Mouse (Mus musculus): Measurements from ENCODE around the gene Apbb1.

Gene Apbb1

DNA sequence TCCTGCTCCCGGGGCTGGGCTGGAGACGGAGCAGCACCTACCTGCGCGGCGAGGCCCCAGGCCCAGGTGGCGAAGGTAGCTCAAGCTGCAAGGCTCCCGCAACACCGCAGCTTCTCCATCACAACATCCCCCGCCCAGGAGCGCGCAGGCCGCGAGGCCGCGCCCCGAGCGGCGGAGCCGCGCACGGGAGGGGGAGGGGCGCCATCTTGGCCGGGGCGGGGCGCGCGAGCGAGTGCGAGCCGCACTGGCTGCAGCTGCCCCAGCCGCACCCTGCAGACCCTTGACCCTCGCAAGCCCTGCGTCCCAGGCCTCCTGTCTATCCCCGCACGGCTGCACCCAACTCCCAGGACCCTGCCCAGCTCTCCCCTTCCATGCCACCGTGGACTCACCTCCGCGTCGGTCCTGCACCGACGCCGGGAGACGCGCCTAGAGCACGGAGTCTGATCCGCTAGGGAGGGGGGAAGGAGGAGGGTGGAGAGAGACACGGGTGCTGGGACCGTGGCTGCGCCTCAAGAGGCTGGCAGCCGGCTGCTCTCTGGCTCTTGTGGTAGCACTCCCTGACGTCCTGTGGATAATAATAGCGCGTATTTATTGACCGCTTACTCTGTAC lies at the start of gene Apbb1:
Apbb1 (minus strand) TSS at position 560 of the 610 bp plus-strand sequence.
- peak in 1 of 2 experiments; percentile 3 for DNase-seq (ENCODE audit: low read depth in 1 of 2, low spot score in 2 of 2)

DNA sequence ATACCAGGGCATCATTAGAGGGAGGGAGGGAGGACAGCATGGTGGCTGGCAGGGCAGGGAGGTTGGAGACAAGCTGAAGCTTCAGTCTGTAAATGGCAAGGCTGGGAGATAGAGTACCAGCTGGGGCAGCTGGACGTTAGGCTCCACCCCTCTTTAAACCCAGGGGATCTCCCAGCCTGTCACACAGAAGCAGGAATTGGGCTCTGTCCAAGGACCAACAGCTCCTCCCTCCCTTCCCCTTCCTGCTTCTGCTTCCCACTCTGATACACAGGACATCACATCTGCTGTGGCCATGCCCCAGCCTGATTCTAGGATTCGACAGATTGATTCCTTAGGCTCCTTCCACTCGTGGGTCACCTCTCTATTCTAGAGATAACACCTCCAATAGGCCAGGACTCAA lies 47.2 kb upstream of the Apbb1 start:
- peak in 1 of 2 experiments; percentile 22 for DNase-seq (ENCODE audit: low read depth in 1 of 2, low spot score in 2 of 2)

DNA sequence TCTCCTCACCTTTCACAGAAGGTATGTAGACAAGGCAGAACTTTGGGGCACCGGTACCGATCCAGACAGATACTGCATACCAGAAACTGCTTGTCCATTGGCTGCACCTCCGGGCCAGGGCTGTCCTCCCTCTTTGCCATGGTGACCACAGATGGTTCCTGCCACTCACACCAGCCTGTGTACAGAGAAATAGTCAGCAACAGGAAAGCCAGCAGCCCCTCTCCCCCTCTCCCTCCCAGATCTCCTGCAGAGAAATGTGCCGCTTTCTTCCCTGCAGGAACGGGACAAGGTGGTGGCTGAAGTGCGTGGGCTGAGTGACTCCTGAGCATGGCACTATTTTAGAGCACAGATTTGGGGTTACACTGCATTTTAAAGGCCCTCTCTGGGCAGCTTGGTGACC lies 43.9 kb upstream of the Apbb1 start:
- no peak for DNase-seq (ENCODE audit: low read depth in 1 of 2, low spot score in 2 of 2)

DNA sequence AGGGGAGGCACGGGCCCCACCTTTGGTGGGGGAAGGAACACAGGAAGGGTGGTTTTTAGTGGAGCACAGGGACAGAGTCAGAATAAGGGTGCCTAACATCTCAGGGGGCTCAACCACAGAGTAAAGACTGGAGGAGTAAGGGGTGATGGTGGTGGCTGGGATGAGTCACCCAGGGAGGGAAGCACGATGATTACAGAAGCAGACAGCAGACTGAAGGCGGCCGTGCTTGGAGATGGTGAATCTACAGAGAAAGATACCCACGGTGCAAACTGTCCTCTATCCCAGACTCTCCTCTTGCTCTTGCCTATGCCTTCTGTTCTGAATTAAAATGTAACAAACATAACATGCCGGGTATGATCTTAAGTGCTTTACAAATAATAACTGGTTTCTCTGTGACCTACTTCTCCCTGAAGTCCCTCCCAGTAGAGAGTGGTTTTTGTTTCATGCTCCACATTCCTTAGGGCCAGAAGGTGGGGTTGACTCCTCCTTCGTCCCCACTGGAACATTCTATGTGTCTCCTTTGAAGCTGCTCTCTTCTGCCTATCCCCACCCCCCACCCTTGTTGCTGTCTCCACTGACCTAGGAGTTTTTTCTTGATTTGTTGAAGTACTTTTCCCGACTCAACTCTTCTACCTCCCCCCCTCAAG lies 40.3 kb upstream of the Apbb1 start:
- no peak for DNase-seq (ENCODE audit: low read depth in 1 of 2, low spot score in 2 of 2)

DNA sequence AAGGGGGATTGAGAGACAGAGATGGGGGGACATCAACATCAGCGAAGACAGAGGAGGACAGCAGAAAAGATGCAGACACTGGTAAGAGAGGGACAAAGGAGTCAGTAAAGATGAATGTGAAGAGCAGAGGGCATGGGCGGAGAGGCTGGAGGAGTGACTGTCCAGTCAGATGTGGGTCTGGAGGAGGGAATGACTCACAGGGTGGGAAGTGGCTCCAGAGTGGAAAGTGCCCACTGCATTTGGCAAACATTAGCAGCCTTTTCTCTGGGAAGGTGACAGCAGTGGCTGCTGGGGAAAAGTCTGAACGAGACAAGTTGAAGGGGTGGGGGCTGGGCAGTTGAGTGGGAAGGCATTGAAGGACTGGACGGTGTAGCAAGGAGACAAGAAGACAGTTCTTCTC lies 39.6 kb upstream of the Apbb1 start:
- DNase-seq (ENCODE audit: low read depth in 1 of 2, low spot score in 2 of 2) = no peak

DNA sequence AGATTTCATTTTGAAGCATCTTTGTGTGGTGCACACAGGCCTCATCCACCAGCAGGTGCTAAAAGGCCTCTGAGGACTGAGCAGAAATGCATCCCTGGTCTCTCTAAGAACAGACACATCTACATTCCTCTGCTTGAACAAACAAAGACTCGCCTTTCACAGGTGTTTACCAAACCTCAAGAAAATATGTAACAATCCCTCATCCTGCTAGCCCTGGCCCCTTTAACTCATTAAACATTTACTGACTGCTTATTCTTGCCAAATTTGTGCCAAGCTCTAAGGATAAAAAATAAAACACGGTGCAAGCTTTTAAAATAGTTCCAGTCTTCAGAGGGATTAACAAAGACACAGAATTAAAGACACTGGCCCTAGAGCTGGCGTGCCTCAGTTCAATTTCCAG lies 38.2 kb upstream of the Apbb1 start:
- DNase-seq (ENCODE audit: low read depth in 1 of 2, low spot score in 2 of 2) = no peak

DNA sequence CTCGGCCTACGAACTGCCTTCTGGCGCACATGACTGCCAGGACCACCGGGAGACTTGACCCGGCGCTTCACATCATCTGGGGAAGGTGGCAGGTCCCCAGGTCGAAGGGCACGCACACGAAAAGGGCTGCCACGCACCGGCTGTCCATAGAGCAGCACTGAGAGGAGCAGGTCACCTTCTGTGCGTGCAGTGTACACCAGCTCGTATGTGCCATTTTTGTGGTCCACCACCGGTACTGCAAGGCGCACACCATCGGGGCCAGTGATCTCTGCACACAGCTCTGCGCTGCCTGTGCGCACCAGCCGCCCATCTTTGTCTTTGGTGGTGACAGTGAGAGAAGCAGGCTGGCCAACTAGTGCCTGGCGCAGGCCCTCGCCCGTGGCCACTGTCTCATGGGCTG lies 36.4 kb upstream of the Apbb1 start:
- DNase-seq (ENCODE audit: low read depth in 1 of 2, low spot score in 2 of 2) = no peak

DNA sequence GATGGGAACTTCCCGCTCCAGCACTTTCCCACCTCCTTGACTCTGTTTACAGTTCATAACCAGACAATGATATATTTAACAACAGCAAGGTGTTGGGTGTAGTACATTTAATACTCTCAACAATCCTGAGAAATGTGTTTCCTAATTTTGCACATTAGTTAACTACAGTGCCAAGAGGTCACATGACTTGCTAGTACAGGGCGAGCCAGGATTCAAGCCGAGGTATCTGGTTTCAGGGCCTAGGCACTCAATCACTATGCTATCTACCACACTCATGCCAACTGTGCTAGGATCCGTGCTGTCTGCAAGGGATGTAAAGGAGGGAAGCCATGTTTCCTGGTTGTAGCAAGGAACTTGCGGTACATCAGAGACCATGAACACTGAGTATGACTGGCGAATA lies 35.1 kb upstream of the Apbb1 start:
- no peak for DNase-seq (ENCODE audit: low read depth in 1 of 2, low spot score in 2 of 2)

DNA sequence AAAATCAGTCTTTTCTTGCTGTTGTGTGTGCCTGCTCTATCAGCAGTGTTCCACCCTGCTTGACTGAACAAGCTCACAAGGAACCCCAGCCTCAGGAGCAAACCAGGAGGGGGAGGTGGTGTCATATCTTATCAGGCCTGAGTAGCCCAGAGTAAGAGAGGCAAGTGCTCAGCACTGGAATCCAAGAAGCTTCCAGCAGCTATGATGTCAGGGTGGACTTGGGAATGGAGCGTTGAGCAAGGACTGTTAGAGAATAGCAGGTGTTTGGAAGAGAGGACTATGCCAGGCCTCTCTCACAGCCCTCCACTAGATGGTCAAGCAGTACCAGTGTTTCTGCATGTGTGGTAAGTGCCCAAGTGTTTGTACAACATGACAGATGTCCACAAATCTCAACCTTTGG lies 34.3 kb upstream of the Apbb1 start:
- DNase-seq (ENCODE audit: low read depth in 1 of 2, low spot score in 2 of 2) = no peak

DNA sequence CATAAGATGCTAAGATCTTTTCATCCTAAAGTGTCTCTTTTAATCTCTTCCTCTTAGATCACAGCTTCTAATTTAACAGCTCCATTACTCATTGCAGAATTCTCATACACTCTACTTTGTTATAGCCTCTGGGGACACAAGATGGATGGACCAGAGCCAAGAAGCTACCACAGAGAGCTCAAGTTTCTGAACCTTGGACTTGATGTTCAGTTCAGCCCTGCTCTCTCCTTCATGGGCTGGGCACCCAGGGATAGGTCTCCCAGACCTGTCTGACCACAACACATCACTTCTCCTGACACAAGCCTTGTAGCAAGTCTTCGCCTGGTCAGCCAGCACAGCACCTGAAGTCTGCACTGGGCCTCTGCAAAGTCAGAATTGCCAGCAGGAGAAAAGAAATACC lies 32.9 kb upstream of the Apbb1 start:
- DNase-seq (ENCODE audit: low read depth in 1 of 2, low spot score in 2 of 2) = no peak

DNA sequence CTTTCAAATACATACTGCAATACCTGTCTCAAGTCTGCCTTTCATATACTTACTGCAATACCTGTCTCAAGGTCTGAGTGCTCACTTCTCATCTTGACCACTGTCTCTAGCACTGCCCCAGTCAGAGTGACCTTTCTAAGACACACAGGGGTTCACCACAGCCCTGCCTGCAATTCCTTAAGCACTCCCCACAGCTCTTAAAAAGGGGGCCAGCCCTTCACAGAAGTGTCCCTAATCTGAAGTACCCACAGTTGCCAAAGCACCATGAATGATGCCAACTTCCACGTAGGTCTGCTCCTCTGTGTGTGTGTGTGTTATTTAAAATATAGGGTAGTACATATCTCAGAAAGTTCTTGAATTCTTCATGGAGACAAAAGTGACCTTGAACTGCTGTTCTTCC lies 30.3 kb upstream of the Apbb1 start:
- no peak for DNase-seq (ENCODE audit: low read depth in 1 of 2, low spot score in 2 of 2)

DNA sequence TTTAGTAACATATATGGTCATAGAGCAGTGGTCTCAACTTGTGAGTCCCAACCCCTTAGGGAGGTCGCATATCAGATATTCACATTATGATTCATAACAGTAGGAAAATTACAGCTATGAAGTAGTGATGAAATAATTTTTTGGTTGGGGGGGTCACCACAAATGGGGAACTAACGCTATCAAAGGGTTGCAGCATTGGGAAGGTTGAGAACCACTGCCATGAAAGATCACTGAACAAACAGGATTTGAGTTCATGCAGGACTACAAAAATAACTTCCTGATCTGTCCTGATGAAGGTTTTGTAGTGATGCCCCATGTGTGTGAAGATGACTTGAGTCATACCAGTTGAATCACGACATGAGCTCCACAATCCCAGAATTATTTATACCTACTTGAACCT lies 27.0 kb upstream of the Apbb1 start:
- DNase-seq (ENCODE audit: low read depth in 1 of 2, low spot score in 2 of 2) = no peak

DNA sequence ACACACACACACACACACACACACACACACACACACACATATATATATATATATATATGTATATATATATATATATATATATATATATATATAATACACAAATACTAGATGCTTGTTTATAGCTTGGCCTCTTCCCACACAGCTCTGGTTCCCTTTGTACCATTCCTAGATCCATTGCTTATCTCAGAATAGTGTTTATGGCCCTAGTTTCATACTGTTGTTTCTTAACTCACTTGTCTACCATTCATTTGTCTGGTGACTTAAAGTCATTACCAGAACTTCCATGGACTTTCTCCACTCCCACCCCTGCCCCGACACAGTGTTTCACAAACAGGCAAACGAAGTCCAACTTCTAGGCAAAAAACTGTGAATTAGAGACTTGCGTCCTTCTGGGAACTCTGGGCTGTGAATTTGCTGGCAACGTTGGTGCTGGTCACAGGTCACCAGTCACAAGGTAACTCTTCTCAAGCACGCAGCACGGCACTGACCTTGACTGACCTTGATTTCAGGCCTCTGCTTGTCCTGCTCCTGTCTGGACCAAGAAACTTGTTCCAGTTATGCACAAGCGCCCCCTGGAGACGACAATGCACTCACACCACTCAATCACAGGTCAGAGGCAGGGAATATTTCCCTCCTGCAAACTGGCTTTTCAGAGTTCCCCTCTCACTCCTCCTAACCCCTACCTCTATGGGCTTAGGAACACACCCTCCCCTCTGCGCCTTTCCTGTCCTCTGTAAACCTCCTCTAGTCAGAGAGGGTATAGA lies 21.6 kb upstream of the Apbb1 start:
- no peak for DNase-seq (ENCODE audit: low read depth in 1 of 2, low spot score in 2 of 2)

DNA sequence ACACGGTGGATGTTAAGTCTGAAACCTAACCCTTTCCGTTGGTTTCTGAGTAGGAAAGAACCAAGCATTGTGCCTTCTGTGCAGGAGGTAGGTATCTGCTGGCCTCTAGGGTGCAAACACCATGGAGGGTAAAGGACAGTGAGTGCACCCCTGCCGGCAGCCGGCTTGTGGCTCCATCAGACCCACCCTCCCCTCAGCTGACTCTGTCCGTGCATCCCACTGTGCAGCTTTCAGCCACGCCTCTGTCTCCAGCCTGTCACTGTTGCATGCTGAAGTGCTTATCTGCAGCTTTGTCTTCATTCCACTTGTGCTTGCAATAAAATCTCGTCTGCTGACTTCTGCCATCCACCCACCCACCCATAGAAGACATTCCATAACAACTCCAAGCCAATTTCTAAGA lies 8.6 kb upstream of the Apbb1 start:
- DNase-seq (ENCODE audit: low read depth in 1 of 2, low spot score in 2 of 2) = no peak

DNA sequence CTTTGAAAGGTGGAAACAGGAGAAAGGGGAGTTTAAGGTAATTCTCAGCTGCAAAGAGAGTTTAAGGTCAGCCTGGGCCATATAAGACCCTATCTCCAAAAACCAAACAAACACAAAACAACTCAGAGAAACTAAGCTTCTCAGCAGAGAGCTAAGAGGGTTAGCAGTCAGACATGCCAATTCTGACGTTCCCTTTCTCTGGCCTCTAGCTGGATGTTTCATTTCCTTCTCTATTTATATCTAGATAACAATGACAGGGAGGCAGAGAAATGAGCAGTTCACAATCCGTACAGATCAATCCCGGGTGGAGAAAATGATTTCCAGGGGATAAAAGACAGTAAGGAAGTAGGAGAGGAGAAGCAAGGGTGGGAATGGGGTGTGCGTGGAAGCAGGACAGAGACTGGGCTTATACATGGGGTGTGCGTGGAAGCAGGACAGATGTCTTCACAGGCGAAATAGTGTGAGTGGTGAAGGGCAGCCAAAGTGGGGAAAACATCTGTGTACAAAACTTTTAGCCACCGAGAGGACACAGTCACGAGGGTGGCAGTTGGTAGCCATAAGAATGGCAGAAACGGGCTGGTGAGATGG lies 7.0 kb upstream of the Apbb1 start:
- no peak for DNase-seq (ENCODE audit: low read depth in 1 of 2, low spot score in 2 of 2)

DNA sequence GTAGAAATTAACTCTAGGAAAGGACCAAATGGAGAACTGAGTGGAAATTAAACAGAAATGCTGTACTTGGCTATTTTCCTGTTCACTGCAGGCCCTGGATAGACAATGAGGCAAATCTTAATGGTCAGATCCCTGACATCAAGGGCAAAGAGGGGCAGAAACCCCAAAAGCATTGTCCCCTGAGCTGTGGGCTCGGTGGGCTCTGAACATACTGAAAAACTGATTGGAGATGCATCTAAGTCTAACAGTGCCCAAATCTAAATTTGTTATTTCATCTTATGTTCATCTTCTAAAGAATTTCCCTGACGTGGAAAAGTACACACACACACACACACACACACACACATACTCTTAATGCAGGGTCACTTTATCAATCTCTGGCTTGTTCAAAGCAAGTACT lies 506 bp upstream of the Apbb1 start:
- no peak for DNase-seq (ENCODE audit: low read depth in 1 of 2, low spot score in 2 of 2)

DNA sequence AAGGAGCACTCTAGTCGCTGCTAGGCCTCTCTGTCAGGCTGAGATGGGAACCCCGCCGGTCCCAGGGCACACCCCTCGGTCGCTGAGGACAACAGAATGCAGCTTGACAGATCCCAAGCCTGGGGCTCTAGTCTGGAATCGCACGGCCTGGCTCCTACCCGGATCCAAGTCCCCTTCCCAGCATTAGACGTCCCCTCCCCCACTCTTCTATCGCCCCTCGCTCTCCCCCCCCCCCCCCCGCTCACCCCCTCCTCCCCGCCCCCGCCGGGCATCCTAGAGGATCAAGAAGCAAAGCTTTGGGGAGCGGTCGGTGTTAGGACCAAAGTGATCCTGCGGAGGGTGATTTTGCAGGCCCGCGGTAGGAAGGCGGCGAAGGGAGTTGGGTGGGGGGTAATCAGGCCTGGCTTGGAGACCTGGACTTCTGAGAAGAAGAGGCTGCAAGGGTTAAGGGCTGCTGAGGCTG lies 795 bp downstream of the Apbb1 start:
- DNase-seq (ENCODE audit: low read depth in 1 of 2, low spot score in 2 of 2) = no peak

DNA sequence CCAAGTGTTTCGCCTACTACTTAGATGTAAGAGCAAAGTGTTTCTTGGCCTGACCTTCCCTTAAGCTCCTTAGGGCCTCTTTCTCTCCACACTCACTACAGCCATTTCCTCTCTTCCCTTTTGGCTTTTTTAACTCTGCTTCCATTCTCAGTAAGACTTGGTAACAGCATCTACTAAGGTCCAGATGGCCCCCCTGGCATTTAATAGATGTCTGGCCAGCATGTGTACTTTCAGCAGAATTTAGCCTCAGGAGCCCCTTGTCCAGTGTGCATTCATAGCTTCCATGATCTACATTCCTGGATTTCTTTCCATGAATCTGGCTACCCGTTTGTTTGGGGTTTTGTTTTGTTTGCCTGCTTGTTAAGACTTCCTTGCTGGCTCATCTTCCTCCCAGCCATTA lies 3.0 kb downstream of the Apbb1 start:
- DNase-seq (ENCODE audit: low read depth in 1 of 2, low spot score in 2 of 2) = no peak

DNA sequence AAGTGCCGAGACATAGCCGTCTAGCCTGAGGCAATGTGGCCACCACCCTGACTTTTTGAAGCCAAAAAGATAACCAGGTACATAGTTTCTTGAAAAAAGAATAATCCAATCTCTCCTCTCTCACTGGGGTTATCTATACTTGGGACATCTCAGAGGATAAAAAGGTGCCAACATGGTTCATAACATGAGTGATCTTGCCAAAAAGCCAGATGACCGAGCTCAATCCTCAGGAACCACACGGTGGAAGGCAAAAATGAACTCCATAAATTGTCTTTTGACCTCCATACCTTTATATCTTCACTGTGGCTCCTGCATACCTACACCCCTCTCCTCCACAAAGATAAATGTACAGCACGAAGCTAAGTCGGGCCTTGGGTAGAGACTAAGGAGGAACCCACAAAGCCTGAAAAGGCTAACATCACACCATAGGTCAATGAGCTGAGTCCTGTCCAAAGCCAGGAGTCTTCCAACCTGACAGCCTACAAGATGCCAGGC lies 4.0 kb downstream of the Apbb1 start:
- DNase-seq (ENCODE audit: low read depth in 1 of 2, low spot score in 2 of 2) = no peak

DNA sequence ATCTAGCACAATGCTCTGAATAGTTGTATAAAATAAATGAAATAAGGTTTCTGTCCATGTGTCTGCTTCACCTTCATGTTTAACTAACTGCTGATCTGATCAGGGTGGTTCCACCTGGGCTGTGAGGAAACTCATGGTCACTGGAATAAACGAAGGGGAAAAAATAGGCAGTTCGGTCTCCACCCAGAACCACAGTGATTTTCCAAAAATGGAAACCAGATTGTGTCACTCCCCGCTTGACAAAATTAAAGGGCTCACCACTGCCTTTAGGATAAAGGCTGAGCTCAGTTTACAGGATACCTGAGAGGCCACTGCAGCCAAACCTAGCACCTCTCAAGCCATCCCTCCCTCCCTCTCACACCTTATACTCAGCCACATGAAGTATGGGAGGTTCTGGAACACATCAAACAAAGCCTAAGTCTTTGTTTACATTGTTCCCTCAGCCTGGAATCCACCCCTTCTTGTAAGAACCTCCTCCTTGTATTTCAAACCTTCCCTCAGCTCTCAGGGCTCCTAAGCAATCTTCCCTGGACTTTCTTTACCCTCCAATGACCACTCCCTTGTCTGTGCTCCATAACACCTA lies 5.2 kb downstream of the Apbb1 start:
- no peak for DNase-seq (ENCODE audit: low read depth in 1 of 2, low spot score in 2 of 2)

DNA sequence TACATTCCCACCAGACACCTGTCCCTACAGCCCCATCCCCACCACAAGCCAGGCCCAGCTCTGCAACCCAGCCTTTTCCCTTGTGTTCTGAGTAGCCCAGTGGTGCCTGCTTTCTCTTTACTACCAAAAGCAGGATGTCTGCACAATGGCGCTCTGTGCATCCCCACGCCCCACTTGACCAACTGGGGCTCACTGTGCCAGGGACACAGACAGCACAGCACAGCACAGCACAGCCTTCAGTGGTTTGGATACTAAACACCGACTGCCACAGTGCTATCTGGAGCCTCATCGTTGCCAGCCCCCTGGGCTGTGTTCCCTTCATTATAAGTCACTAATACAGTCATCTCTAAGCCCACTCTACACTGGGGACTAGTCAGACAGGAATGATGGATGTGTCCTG lies 6.9 kb downstream of the Apbb1 start:
- DNase-seq (ENCODE audit: low read depth in 1 of 2, low spot score in 2 of 2) = no peak

DNA sequence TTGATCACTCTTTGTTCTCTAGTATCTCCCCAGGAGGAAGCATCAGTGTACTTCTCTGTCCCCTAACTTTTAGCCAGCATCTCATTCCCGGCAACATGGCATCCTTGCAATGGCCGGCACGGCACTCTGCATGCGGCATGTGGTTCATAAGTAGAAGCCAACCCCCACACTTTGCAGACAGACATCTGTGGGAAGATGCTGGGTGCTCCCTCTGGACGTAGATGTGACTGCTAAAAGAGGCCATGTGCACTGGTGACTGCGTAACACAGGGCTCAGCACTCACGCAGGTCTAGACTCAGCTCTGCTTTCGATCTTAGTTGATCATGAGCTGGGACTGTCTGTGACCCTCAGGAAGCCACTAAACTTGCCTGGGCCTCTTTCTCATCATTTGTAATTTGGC lies 8.5 kb downstream of the Apbb1 start:
- DNase-seq (ENCODE audit: low read depth in 1 of 2, low spot score in 2 of 2) = no peak

Data from monocyte, adult 2 months (primary cell).